Mouse (Mus musculus) heart, embryonic 13.5 days (tissue): ENCODE results near the gene Olfr1223. TPM values are rescaled to one million over a fixed set of nuclear protein-coding genes. Genes with fewer than 3 reads are reported as not detected.
"Not testable (repeated sequence)": the region's sequence is repeated elsewhere in the genome, so short reads cannot be mapped to it uniquely, and the experiment has no call there.

Experiments used
- ATAC-seq: fragments of 200-750 bp; cut with Nextera tagmentation; 2 replicates; pipeline ENCODE4 v1.8.0; 2017; ENCODE audit warnings: moderate TSS enrichment; ENCODE audit not compliant: insufficient number of reproducible peaks, low FRiP score, low TSS enrichment; ENCODE audit errors: extremely low read depth
- H3K27ac ChIP-seq: fragments of 300-500 bp; sonication (generic); replicated peaks from 2 replicates; pipeline ENCODE4 v1.5.1; 2015; ENCODE audit warnings: moderate library complexity, mild to moderate bottlenecking, inconsistent platforms
- H3K27me3 ChIP-seq: fragments of 300-500 bp; sonication (generic); replicated peaks from 2 replicates; pipeline ENCODE4 v1.6.1; 2015; ENCODE audit warnings: mild to moderate bottlenecking, inconsistent platforms
- H3K36me3 ChIP-seq: fragments of 300-500 bp; sonication (generic); 2 replicates; pipeline ENCODE4 v1.6.1; 2015; ENCODE audit warnings: mild to moderate bottlenecking, inconsistent platforms
- H3K4me1 ChIP-seq: fragments of 300-500 bp; sonication (generic); 2 replicates; pipeline ENCODE4 v1.6.1; 2015; ENCODE audit warnings: inconsistent platforms
- H3K4me2 ChIP-seq: fragments of 300-500 bp; sonication (generic); 2 replicates; pipeline ENCODE4 v1.6.1; 2015; ENCODE audit warnings: inconsistent platforms, mild to moderate bottlenecking, moderate library complexity
- H3K4me3 ChIP-seq: fragments of 300-500 bp; sonication (generic); 2 replicates; pipeline ENCODE4 v1.5.1; 2015; ENCODE audit warnings: moderate library complexity, mild to moderate bottlenecking, inconsistent platforms
- H3K9ac ChIP-seq: fragments of 300-500 bp; sonication (generic); 2 replicates; pipeline ENCODE4 v1.6.1; 2015; ENCODE audit warnings: inconsistent platforms, mild to moderate bottlenecking, moderate library complexity
- H3K9me3 ChIP-seq: fragments of 300-500 bp; sonication (generic); 2 replicates; pipeline ENCODE4 v1.6.1; 2016; ENCODE audit warnings: inconsistent platforms
- WGBS: fragments of 180-500 bp; shearing (Covaris S2); methylation state at CpG from one replicate; pipeline ENCODE4 v1.1.7; 2015; ENCODE audit warnings: mixed read lengths; 5-methylcytosine and 5-hydroxymethylcytosine counted together
- polyA plus RNA-seq: library from polyadenylated mRNA; unstranded; fragments of >200 nt; fragmentation: Nextera tagmentation; extraction: Ambion mirVana; gene quantifications from 2 replicates; pipeline ENCODE4 v1.2.1, GENCODE M21; 2015

The Olfr1223 gene
- not detected in 2 replicates for polyA plus RNA-seq

GRCm38 (mm10) chr2:89151460-89151859, at the start of gene Olfr1223:
Gene Olfr1223 (minus strand): TSS chr2:89151560.
- WGBS, result 45% methylated on average over 1 of the region's 1 CpGs
- Histone ChIP-seq H3K36me3 (no peaks in the 10 kb centered on the region), H3K4me1 (no peaks in the 10 kb centered on the region), H3K9ac (no peak within 1 kb of the TSS), H3K4me2 (no peak within 1 kb of the TSS), H3K27ac (no peak within 1 kb of the TSS), H3K9me3 (no peaks in the 10 kb centered on the region), H3K27me3 (no peaks in the 10 kb centered on the region), H3K4me3 (no peak within 1 kb of the TSS)
- ATAC-seq, result no peak

- Histone ChIP-seq H3K4me2 (no peak within 1 kb of the TSS), H3K9me3 (no peaks in the 10 kb centered on the region), H3K4me3 (no peak within 1 kb of the TSS), H3K36me3 (no peaks in the 10 kb centered on the region), H3K9ac (no peak within 1 kb of the TSS), H3K27me3 (no peaks in the 10 kb centered on the region), H3K27ac (no peak within 1 kb of the TSS), H3K4me1 (no peaks in the 10 kb centered on the region)
- no peak for ATAC-seq
- 55% methylated on average over 2 of the region's 2 CpGs for WGBS
Measured at GRCm38 (mm10) chr2:89199948-89200347, 48.6 kb upstream of the Olfr1223 start, which contains the start of gene Olfr1226. Gene Olfr1226 (minus strand): TSS chr2:89200048.

GRCm38 (mm10) chr2:89196325-89196982, 45.1 kb upstream of the Olfr1223 start:
- Histone ChIP-seq H3K4me2 (no peak overlapping the region), H3K4me3 (no peak overlapping the region), H3K27ac (no peak overlapping the region), H3K9ac (no peak overlapping the region), H3K27me3 (no peaks in the 10 kb centered on the region), H3K9me3 (no peaks in the 10 kb centered on the region), H3K36me3 (no peaks in the 10 kb centered on the region), H3K4me1 (no peaks in the 10 kb centered on the region)
- no peak for ATAC-seq
- WGBS, result 81% methylated on average over 3 of the region's 3 CpGs

GRCm38 (mm10) chr2:89174569-89174968, 23.2 kb upstream of the Olfr1223 start, which contains the start of gene Olfr1225:
Gene Olfr1225 (minus strand): TSS chr2:89174669.
- Histone ChIP-seq H3K9me3 (no peaks in the 10 kb centered on the region), H3K4me1 (no peaks in the 10 kb centered on the region), H3K27me3 (no peaks in the 10 kb centered on the region), H3K9ac (no peak within 1 kb of the TSS), H3K36me3 (no peaks in the 10 kb centered on the region), H3K27ac (no peak within 1 kb of the TSS), H3K4me2 (no peak within 1 kb of the TSS), H3K4me3 (no peak within 1 kb of the TSS)
- 77% methylated on average over 1 of the region's 1 CpGs for WGBS
- ATAC-seq, result no peak

- not testable (repeated sequence) for H3K4me3 ChIP-seq, H3K36me3 ChIP-seq, H3K27ac ChIP-seq, H3K9me3 ChIP-seq, ATAC-seq, H3K27me3 ChIP-seq, H3K4me1 ChIP-seq, H3K9ac ChIP-seq, H3K4me2 ChIP-seq
- WGBS, result 72% methylated on average over 4 of the region's 4 CpGs
Measured at GRCm38 (mm10) chr2:89164711-89165110, 13.4 kb upstream of the Olfr1223 start.

GRCm38 (mm10) chr2:89163991-89164390, 12.6 kb upstream of the Olfr1223 start, which contains the start of gene Olfr1224-ps1:
Gene Olfr1224-ps1 (minus strand): TSS chr2:89164091.
- H3K27ac ChIP-seq, H3K4me3 ChIP-seq, H3K27me3 ChIP-seq, H3K36me3 ChIP-seq, H3K4me1 ChIP-seq, ATAC-seq, H3K9ac ChIP-seq, H3K4me2 ChIP-seq, H3K9me3 ChIP-seq: not testable (repeated sequence)
- 81% methylated on average over 8 of the region's 8 CpGs for WGBS

GRCm38 (mm10) chr2:89132954-89133353, 18.4 kb downstream of the Olfr1223 start, which contains the start of gene Olfr1222:
Gene Olfr1222 (minus strand): TSS chr2:89133054.
- no peak within 1 kb of the TSS for H3K4me3 ChIP-seq
- H3K27ac ChIP-seq, result no peak within 1 kb of the TSS
- H3K9me3 ChIP-seq, result no peaks in the 10 kb centered on the region
- H3K9ac ChIP-seq, result no peak within 1 kb of the TSS
- 24% methylated on average over 3 of the region's 3 CpGs for WGBS
- no peaks in the 10 kb centered on the region for H3K27me3 ChIP-seq
- ATAC-seq, result no peak
- H3K36me3 ChIP-seq, result no peaks in the 10 kb centered on the region
- no peak within 1 kb of the TSS for H3K4me2 ChIP-seq
- H3K4me1 ChIP-seq, result no peaks in the 10 kb centered on the region

- Histone ChIP-seq H3K27ac (no peak within 1 kb of the TSS), H3K4me2 (no peak within 1 kb of the TSS), H3K27me3 (no peaks in the 10 kb centered on the region), H3K9me3 (no peaks in the 10 kb centered on the region), H3K4me1 (no peaks in the 10 kb centered on the region), H3K36me3 (no peaks in the 10 kb centered on the region), H3K4me3 (no peak within 1 kb of the TSS), H3K9ac (no peak within 1 kb of the TSS)
- ATAC-seq, result no peak
- WGBS, result 73% methylated on average over 2 of the region's 2 CpGs
Measured at GRCm38 (mm10) chr2:89117183-89117582, 34.2 kb downstream of the Olfr1223 start, which contains the start of gene Olfr1221. Gene Olfr1221 (minus strand): TSS chr2:89117283.

GRCm38 (mm10) chr2:89106735-89107134, 44.6 kb downstream of the Olfr1223 start, which contains the start of gene Olfr1220:
Gene Olfr1220 (minus strand): TSS chr2:89106835.
- no peaks in the 10 kb centered on the region for H3K36me3 ChIP-seq
- H3K27me3 ChIP-seq, result no peaks in the 10 kb centered on the region
- no peak within 1 kb of the TSS for H3K4me2 ChIP-seq
- no peaks in the 10 kb centered on the region for H3K9me3 ChIP-seq
- no peak for ATAC-seq
- no peak within 1 kb of the TSS for H3K27ac ChIP-seq
- no peaks in the 10 kb centered on the region for H3K4me1 ChIP-seq
- no peak within 1 kb of the TSS for H3K4me3 ChIP-seq
- H3K9ac ChIP-seq, result no peak within 1 kb of the TSS
- 72% methylated on average over 3 of the region's 3 CpGs for WGBS

GRCm38 (mm10) chr2:89105651-89106050, 45.7 kb downstream of the Olfr1223 start:
- H3K27me3 ChIP-seq, result no peaks in the 10 kb centered on the region
- H3K9ac ChIP-seq, result no peak overlapping the region
- ATAC-seq, result no peak
- no peak overlapping the region for H3K4me2 ChIP-seq
- no peaks in the 10 kb centered on the region for H3K9me3 ChIP-seq
- no peaks in the 10 kb centered on the region for H3K4me1 ChIP-seq
- H3K36me3 ChIP-seq, result no peaks in the 10 kb centered on the region
- H3K27ac ChIP-seq, result no peak overlapping the region
- no peak overlapping the region for H3K4me3 ChIP-seq

GRCm38 (mm10) chr2:89093848-89094247, 57.5 kb downstream of the Olfr1223 start:
- Histone ChIP-seq H3K27ac (no peak overlapping the region), H3K9me3 (no peaks in the 10 kb centered on the region), H3K4me1 (no peaks in the 10 kb centered on the region), H3K4me2 (no peak overlapping the region), H3K27me3 (no peaks in the 10 kb centered on the region), H3K36me3 (no peaks in the 10 kb centered on the region), H3K9ac (no peak overlapping the region), H3K4me3 (no peak overlapping the region)
- 87% methylated on average over 1 of the region's 1 CpGs for WGBS
- no peak for ATAC-seq
